Mouse (Mus musculus): ENCODE measurements around the gene Ccdc27. TPM values are rescaled to one million over a fixed set of nuclear protein-coding genes. Genes with fewer than 3 reads are reported as not detected.

Gene Ccdc27
- total and polyA plus RNA-seq, 3 experiments, result 0.49 TPM; not detected in 2

DNA sequence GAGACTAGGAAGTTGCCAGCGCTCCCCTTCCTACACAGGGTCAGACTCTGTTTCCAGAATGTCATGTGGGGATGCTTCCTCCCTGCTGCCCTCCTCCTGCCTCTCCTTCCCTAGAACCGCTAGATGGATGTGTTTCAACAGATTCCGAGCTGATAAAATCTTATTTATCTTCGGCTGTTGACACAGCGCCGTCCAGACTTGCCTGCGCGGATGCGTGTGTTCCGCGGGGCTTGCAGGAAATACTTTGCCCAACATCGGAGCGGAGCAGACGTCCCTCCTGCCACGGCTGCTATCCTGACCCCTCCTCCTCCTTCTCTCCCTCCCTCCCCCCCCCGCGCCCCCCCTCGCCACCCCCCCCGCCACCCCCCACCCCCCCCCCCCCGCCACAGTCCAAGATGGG is 29.0 kb upstream of the Ccdc27 start:
- Histone ChIP-seq H3K9me3 (replicated peaks; ENCODE audit: insufficient read depth, low read length) (no peaks in the 10 kb centered on the region), H3K79me2 (ENCODE audit: control insufficient read depth, insufficient read depth, low read length, poor library complexity) (no peaks in the 10 kb centered on the region), H3K9ac (ENCODE audit: control insufficient read depth, low read depth, low read length, poor library complexity, severe bottlenecking) (no peak overlapping the region), H3K4me1 (ENCODE audit: control insufficient read depth in 1 of 2, insufficient read depth in 2 of 2, low read length in 2 of 2) (no peaks in the 10 kb centered on the region), H3K27me3 (ENCODE audit: control insufficient read depth in 1 of 2, insufficient read depth in 2 of 2, low read length in 2 of 2) (no peaks in the 10 kb centered on the region), H3K4me3 (ENCODE audit: control insufficient read depth in 1 of 2, insufficient read depth in 1 of 2, low read depth in 2 of 2, low read length in 2 of 2) (no peak overlapping the region), H3K27ac (ENCODE audit: control insufficient read depth, low read depth, low read length) (no peak overlapping the region), H3K36me3 (ENCODE audit: control insufficient read depth in 1 of 2, insufficient read depth in 2 of 2, low read length in 2 of 2) (no peaks in the 10 kb centered on the region)
- TF ChIP-seq MAX (IDR thresholded peaks at IDR 0.05; ENCODE audit: low read length) (no peak), ZC3H11A (IDR thresholded peaks at IDR 0.05; ENCODE audit: low read depth, low read length) (no peak), RAD21 (IDR thresholded peaks at IDR 0.05; ENCODE audit: low read depth, low read length) (no peak), MYC (IDR thresholded peaks at IDR 0.05; ENCODE audit: low read depth, low read length) (no peak), MAFK (IDR thresholded peaks at IDR 0.05; ENCODE audit: borderline replicate concordance, low read depth, low read length) (no peak), GABPA (IDR thresholded peaks at IDR 0.05; ENCODE audit: low read depth, low read length) (no peak), SMC3 (IDR thresholded peaks at IDR 0.05; ENCODE audit: low read depth, low read length) (no peak), E2F4 (IDR thresholded peaks at IDR 0.05; ENCODE audit: borderline replicate concordance, low read depth, low read length) (no peak), JUND (IDR thresholded peaks at IDR 0.05; ENCODE audit: low read depth, low read length) (no peak), KAT2A (conservative IDR thresholded peaks at IDR 0.05; ENCODE audit: low read depth, low read length) (no peak), MYB (IDR thresholded peaks at IDR 0.05; ENCODE audit: low read depth, low read length) (no peak), POLR2AphosphoS2 (IDR thresholded peaks at IDR 0.05; ENCODE audit: low read length) (no peak)
- no peak for DNase-seq (ENCODE audit: low read depth, low spot score)

DNA sequence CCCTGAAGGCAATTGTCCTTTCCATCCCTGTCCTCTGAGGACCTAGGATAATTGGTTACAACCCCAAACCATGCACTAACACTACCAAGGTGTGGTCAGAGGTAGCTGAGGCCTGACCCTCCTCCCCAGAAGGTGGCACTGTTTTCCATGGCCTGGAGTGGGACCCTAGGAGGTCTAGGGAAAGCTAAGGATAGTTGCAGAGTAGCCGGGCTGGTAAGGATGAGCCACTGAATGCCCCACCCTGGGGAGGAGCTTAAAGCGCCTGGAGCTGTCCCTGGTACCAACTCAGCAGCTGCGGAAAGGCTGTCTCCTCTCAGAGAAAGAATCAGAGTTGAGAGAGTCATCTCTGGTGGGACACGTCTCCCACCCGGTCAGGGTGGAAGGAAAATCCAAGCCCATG is 28.4 kb upstream of the Ccdc27 start:
- no peaks in the 10 kb centered on the region for H3K27me3 ChIP-seq (ENCODE audit: control insufficient read depth in 1 of 2, insufficient read depth in 2 of 2, low read length in 2 of 2)
- H3K9me3 ChIP-seq (replicated peaks; ENCODE audit: insufficient read depth, low read length), result no peaks in the 10 kb centered on the region
- H3K4me3 ChIP-seq (ENCODE audit: control insufficient read depth in 1 of 2, insufficient read depth in 1 of 2, low read depth in 2 of 2, low read length in 2 of 2), result no peak overlapping the region
- no peaks in the 10 kb centered on the region for H3K36me3 ChIP-seq (ENCODE audit: control insufficient read depth in 1 of 2, insufficient read depth in 2 of 2, low read length in 2 of 2)
- no peaks in the 10 kb centered on the region for H3K79me2 ChIP-seq (ENCODE audit: control insufficient read depth, insufficient read depth, low read length, poor library complexity)
- DNase-seq (ENCODE audit: low read depth, low spot score), result peak; percentile 6
- no peak overlapping the region for H3K27ac ChIP-seq (ENCODE audit: control insufficient read depth, low read depth, low read length)
- H3K9ac ChIP-seq (ENCODE audit: control insufficient read depth, low read depth, low read length, poor library complexity, severe bottlenecking), result no peak overlapping the region
- no peaks in the 10 kb centered on the region for H3K4me1 ChIP-seq (ENCODE audit: control insufficient read depth in 1 of 2, insufficient read depth in 2 of 2, low read length in 2 of 2)
- TF ChIP-seq USF1 (IDR thresholded peaks at IDR 0.05; ENCODE audit: low read depth, low read length), result no peak
- TF ChIP-seq ZNF384 (IDR thresholded peaks at IDR 0.05; ENCODE audit: low read depth, low read length), result no peak
- no peak for TF ChIP-seq MAX (IDR thresholded peaks at IDR 0.05; ENCODE audit: low read length)
- no peak for TF ChIP-seq TCF12 (IDR thresholded peaks at IDR 0.05; ENCODE audit: low read depth, low read length)
- no peak for TF ChIP-seq ELF1 (IDR thresholded peaks at IDR 0.05; ENCODE audit: low read depth, low read length)
- TF ChIP-seq ETS1 (IDR thresholded peaks at IDR 0.05; ENCODE audit: low read depth, low read length), result no peak
- no peak for TF ChIP-seq MAZ (IDR thresholded peaks at IDR 0.05; ENCODE audit: low read depth, low read length)
- TF ChIP-seq CHD1 (IDR thresholded peaks at IDR 0.05; ENCODE audit: low read depth, low read length), result no peak
- no peak for TF ChIP-seq MXI1 (IDR thresholded peaks at IDR 0.05; ENCODE audit: low read depth, low read length)
- no peak for TF ChIP-seq ZMIZ1 (IDR thresholded peaks at IDR 0.05; ENCODE audit: low read depth, low read length)
- no peak for TF ChIP-seq E2F4 (IDR thresholded peaks at IDR 0.05; ENCODE audit: borderline replicate concordance, low read depth, low read length)
- TF ChIP-seq SMC3 (IDR thresholded peaks at IDR 0.05; ENCODE audit: low read depth, low read length), result no peak
- TF ChIP-seq HCFC1 (IDR thresholded peaks at IDR 0.05; ENCODE audit: low read depth, low read length), result no peak
- no peak for TF ChIP-seq POLR2AphosphoS5 (IDR thresholded peaks at IDR 0.05; ENCODE audit: borderline replicate concordance, low read depth, low read length)
